Mouse (Mus musculus): ENCODE results near the gene Cwc22.

The Cwc22 gene

GRCm38 (mm10) chr2:77875516-77875915 lies 70.7 kb downstream of the Cwc22 start:
- WGBS: 91% methylated on average over 4 of the region's 4 CpGs

GRCm38 (mm10) chr2:77874678-77875077 lies 71.5 kb downstream of the Cwc22 start:
- 70% methylated on average over 3 of the region's 3 CpGs for WGBS

- 80% methylated on average over 2 of the region's 2 CpGs for WGBS
These were observed 73.5 kb downstream of the Cwc22 start for GRCm38 (mm10) chr2:77872676-77873075.

- 91% methylated on average over 4 of the region's 4 CpGs for WGBS
These were observed 76.4 kb downstream of the Cwc22 start for GRCm38 (mm10) chr2:77869729-77870280.

GRCm38 (mm10) chr2:77863934-77864333 lies 82.2 kb downstream of the Cwc22 start:
- 34% methylated on average over 6 of the region's 6 CpGs for WGBS

GRCm38 (mm10) chr2:77863522-77863921 lies 82.7 kb downstream of the Cwc22 start:
- WGBS: 50% methylated on average over 15 of the region's 15 CpGs

- 33% methylated on average over 6 of the region's 6 CpGs for WGBS
These were observed 104.7 kb downstream of the Cwc22 start for GRCm38 (mm10) chr2:77841464-77841863.

GRCm38 (mm10) chr2:77839587-77839986 lies 106.6 kb downstream of the Cwc22 start:
- WGBS: 86% methylated on average over 17 of the region's 17 CpGs

- 82% methylated on average over 1 of the region's 1 CpGs for WGBS
These were observed 107.5 kb downstream of the Cwc22 start for GRCm38 (mm10) chr2:77838688-77839087.

GRCm38 (mm10) chr2:77835781-77836180 lies 110.4 kb downstream of the Cwc22 start:
- WGBS: 49% methylated on average over 3 of the region's 3 CpGs

Measured in cerebral cortex, adult 2 months (tissue).